Mouse (Mus musculus): ENCODE measurements around the gene Mrnip. TPM values are rescaled to one million over a fixed set of nuclear protein-coding genes. Genes with fewer than 3 reads are reported as not detected.

The Mrnip gene
- total and polyA plus RNA-seq, 2 experiments from 2014 or later, result 34.0 to 40.8 TPM

GRCm38 (mm10) chr11:50138206-50138822, 35.9 kb upstream of the Mrnip start:
- ATAC-seq, result no peak
- H3K4me2 ChIP-seq (ENCODE audit: low read depth, low read length), result no peak overlapping the region

GRCm38 (mm10) chr11:50139571-50139970, 34.7 kb upstream of the Mrnip start:
- Histone ChIP-seq H3K27ac (no peak overlapping the region), H3K4me2 (ENCODE audit: low read depth, low read length) (no peak overlapping the region), H3K36me3 (ENCODE audit: insufficient read depth, low read length) (peaks cover 62% of the 10 kb centered on the region), H3K9me3 (ENCODE audit: low read length) (no peaks in the 10 kb centered on the region), H3K4me1 (ENCODE audit: insufficient read depth, low read length) (no peaks in the 10 kb centered on the region), H3K9ac (replicated peaks; ENCODE audit: low read length) (no peak overlapping the region), H3K27me3 (ENCODE audit: insufficient read depth, low read length) (no peaks in the 10 kb centered on the region), H3K4me3 (ENCODE audit: low read length) (no peak overlapping the region)
- WGBS, result 78% methylated on average over 7 of the region's 7 CpGs
- DNase-seq (ENCODE audit: low spot score) (no peak), ATAC-seq (no peak)
- TF ChIP-seq CTCF (IDR thresholded peaks at IDR 0.05; ENCODE audit: low read depth), result no peak

More at GRCm38 (mm10) chr11:50138206-50138822, 35.9 kb upstream of the Mrnip start:
- no peak for DNase-seq (ENCODE audit: low spot score)
- H3K4me3 ChIP-seq (ENCODE audit: low read length), result no peak overlapping the region
- no peaks in the 10 kb centered on the region for H3K4me1 ChIP-seq (ENCODE audit: insufficient read depth, low read length)
- no peak overlapping the region for H3K9ac ChIP-seq (replicated peaks; ENCODE audit: low read length)
- no peak overlapping the region for H3K27ac ChIP-seq
- no peak for TF ChIP-seq CTCF (IDR thresholded peaks at IDR 0.05; ENCODE audit: low read depth)
- 75% methylated on average over 10 of the region's 10 CpGs for WGBS
- H3K27me3 ChIP-seq (ENCODE audit: insufficient read depth, low read length), result no peaks in the 10 kb centered on the region
- peaks cover 59% of the 10 kb centered on the region for H3K36me3 ChIP-seq (ENCODE audit: insufficient read depth, low read length)
- H3K9me3 ChIP-seq (ENCODE audit: low read length), result no peaks in the 10 kb centered on the region

GRCm38 (mm10) chr11:50145529-50145928, 28.7 kb upstream of the Mrnip start:
- peaks cover 73% of the 10 kb centered on the region for H3K36me3 ChIP-seq (ENCODE audit: insufficient read depth, low read length)
- no peaks in the 10 kb centered on the region for H3K9me3 ChIP-seq (ENCODE audit: low read length)
- no peak for ATAC-seq
- no peak for TF ChIP-seq CTCF (IDR thresholded peaks at IDR 0.05; ENCODE audit: low read depth)
- no peaks in the 10 kb centered on the region for H3K4me1 ChIP-seq (ENCODE audit: insufficient read depth, low read length)
- H3K9ac ChIP-seq (replicated peaks; ENCODE audit: low read length), result no peak overlapping the region
- DNase-seq (ENCODE audit: low spot score), result no peak
- WGBS, result 89% methylated on average over 3 of the region's 3 CpGs
- no peak overlapping the region for H3K27ac ChIP-seq
- H3K4me3 ChIP-seq (ENCODE audit: low read length), result no peak overlapping the region
- H3K4me2 ChIP-seq (ENCODE audit: low read depth, low read length), result no peak overlapping the region
- H3K27me3 ChIP-seq (ENCODE audit: insufficient read depth, low read length), result no peaks in the 10 kb centered on the region

DNA sequence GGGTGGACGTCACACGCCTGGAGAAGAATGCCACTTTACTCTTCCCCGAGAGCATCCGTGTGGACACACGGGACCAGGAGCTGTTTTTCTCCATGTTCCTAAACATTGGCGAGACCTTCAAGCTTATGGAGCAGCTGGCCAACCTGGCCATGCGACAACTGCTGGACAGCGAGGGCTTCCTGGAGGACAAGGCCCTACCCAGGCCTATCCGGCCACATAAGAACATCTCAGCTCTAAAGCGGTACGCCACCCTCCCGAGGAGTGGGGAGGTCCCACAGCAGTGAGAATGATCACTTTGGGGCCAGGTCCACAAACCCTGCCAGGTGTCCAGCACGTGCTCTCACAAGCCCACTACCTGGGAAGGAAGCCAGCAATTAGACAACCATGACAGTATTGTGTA, 28.1 kb upstream of the Mrnip start:
- Histone ChIP-seq H3K36me3 (ENCODE audit: insufficient read depth, low read length) (peaks cover 73% of the 10 kb centered on the region), H3K9ac (replicated peaks; ENCODE audit: low read length) (no peak overlapping the region), H3K4me3 (ENCODE audit: low read length) (no peak overlapping the region), H3K4me2 (ENCODE audit: low read depth, low read length) (no peak overlapping the region), H3K27me3 (ENCODE audit: insufficient read depth, low read length) (no peaks in the 10 kb centered on the region), H3K9me3 (ENCODE audit: low read length) (no peaks in the 10 kb centered on the region), H3K4me1 (ENCODE audit: insufficient read depth, low read length) (no peaks in the 10 kb centered on the region), H3K27ac (no peak overlapping the region)
- TF ChIP-seq CTCF (IDR thresholded peaks at IDR 0.05; ENCODE audit: low read depth), result no peak
- ATAC-seq (no peak), DNase-seq (ENCODE audit: low spot score) (no peak)
- WGBS, result 93% methylated on average over 13 of the region's 13 CpGs

GRCm38 (mm10) chr11:50147267-50147957, 26.8 kb upstream of the Mrnip start:
- H3K4me2 ChIP-seq (ENCODE audit: low read depth, low read length), result no peak overlapping the region
- TF ChIP-seq CTCF (IDR thresholded peaks at IDR 0.05; ENCODE audit: low read depth), result no peak
- no peak for ATAC-seq

DNA sequence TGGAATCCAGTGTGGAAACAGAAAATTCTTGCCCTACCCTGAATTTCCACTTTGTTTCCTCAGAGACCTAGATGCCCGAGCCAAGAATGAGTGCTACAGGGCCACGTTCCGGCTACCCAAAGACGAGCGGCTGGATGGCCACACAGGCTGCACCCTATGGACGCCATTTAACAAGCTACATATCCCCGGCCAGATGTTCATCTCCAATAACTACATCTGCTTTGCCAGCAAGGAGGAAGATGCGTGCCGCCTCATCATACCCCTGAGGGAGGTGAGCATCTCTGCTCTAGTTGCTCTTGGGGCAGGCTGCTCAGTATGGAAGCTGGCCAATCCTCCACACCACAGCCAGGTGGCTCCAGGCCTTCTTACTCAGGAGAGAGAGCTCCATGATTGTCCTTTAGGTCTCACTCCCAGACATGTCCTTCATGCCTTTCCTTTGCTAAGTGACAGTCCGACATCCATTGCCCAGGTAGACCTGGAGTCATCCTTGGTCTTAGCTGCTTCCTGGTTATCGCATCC, 26.2 kb upstream of the Mrnip start:
- 90% methylated on average over 11 of the region's 11 CpGs for WGBS
- H3K9ac ChIP-seq (replicated peaks; ENCODE audit: low read length), result no peak overlapping the region
- ATAC-seq, result no peak

More at GRCm38 (mm10) chr11:50147267-50147957, 26.8 kb upstream of the Mrnip start:
- 87% methylated on average over 9 of the region's 9 CpGs for WGBS
- Histone ChIP-seq H3K9me3 (ENCODE audit: low read length) (no peaks in the 10 kb centered on the region), H3K4me1 (ENCODE audit: insufficient read depth, low read length) (no peaks in the 10 kb centered on the region), H3K27me3 (ENCODE audit: insufficient read depth, low read length) (no peaks in the 10 kb centered on the region), H3K4me3 (ENCODE audit: low read length) (no peak overlapping the region), H3K36me3 (ENCODE audit: insufficient read depth, low read length) (peaks cover 81% of the 10 kb centered on the region), H3K27ac (peak overlapping the region; percentile 45; the same call in 1 of the 2 replicates), H3K9ac (replicated peaks; ENCODE audit: low read length) (no peak overlapping the region)
- DNase-seq (ENCODE audit: low spot score), result no peak

DNA sequence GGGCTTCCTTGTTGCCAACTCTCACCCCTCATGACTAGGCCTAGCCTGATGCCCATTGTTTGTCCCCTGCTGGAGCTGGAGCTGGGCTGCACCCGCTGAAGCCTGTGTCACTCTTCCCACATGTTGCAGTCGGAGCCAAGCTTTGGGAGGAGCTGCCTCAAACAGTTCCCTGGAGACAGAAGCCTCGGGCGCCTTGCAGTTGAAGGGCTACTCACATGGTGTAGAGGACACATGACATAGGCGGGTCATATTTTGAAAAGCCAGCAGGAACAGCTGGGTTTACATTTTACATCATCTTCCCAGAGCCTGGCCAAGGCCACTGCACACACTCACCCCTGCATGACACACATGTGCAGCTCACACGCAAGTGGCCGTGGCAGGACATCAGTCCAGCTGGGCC, 25.0 kb upstream of the Mrnip start:
- TF ChIP-seq CTCF (IDR thresholded peaks at IDR 0.05; ENCODE audit: low read depth), result no peak
- no peak overlapping the region for H3K4me2 ChIP-seq (ENCODE audit: low read depth, low read length)
- ATAC-seq (no peak), DNase-seq (ENCODE audit: low spot score) (no peak)
- no peak overlapping the region for H3K9ac ChIP-seq (replicated peaks; ENCODE audit: low read length)
- H3K36me3 ChIP-seq (ENCODE audit: insufficient read depth, low read length), result peaks cover 81% of the 10 kb centered on the region
- no peaks in the 10 kb centered on the region for H3K9me3 ChIP-seq (ENCODE audit: low read length)
- no peaks in the 10 kb centered on the region for H3K4me1 ChIP-seq (ENCODE audit: insufficient read depth, low read length)
- no peaks in the 10 kb centered on the region for H3K27me3 ChIP-seq (ENCODE audit: insufficient read depth, low read length)
- no peak overlapping the region for H3K27ac ChIP-seq
- 83% methylated on average over 7 of the region's 7 CpGs for WGBS
- H3K4me3 ChIP-seq (ENCODE audit: low read length), result no peak overlapping the region

More for the DNA sequence above, 26.2 kb upstream of the Mrnip start:
- Histone ChIP-seq H3K9me3 (ENCODE audit: low read length) (no peaks in the 10 kb centered on the region), H3K27ac (no peak overlapping the region), H3K4me2 (ENCODE audit: low read depth, low read length) (no peak overlapping the region), H3K4me3 (ENCODE audit: low read length) (no peak overlapping the region), H3K36me3 (ENCODE audit: insufficient read depth, low read length) (peaks cover 80% of the 10 kb centered on the region), H3K27me3 (ENCODE audit: insufficient read depth, low read length) (no peaks in the 10 kb centered on the region), H3K4me1 (ENCODE audit: insufficient read depth, low read length) (no peaks in the 10 kb centered on the region)
- no peak for DNase-seq (ENCODE audit: low spot score)
- no peak for TF ChIP-seq CTCF (IDR thresholded peaks at IDR 0.05; ENCODE audit: low read depth)
